Mouse (Mus musculus) adrenal gland, postnatal 4 days (tissue): ENCODE measurements around the gene Cap2. TPM values are rescaled to one million over a fixed set of nuclear protein-coding genes. Genes with fewer than 3 reads are reported as not detected.

ENCODE experiments used
- DNase-seq, 2 experiments: peaks; one replicate each; pipeline ENCODE4 v3.0.0; 2021 to 2022; ENCODE audit warnings: low spot score in 2 of 2, mixed read lengths in 2 of 2
- total RNA-seq, 2 experiments: library from RNA; stranded (reverse); gene quantifications; 2 replicates each; pipeline ENCODE4 v1.2.3; 2021

Gene Cap2
- total RNA-seq, 2 experiments from 2014 or later: 3.5 to 10.8 TPM

DNA sequence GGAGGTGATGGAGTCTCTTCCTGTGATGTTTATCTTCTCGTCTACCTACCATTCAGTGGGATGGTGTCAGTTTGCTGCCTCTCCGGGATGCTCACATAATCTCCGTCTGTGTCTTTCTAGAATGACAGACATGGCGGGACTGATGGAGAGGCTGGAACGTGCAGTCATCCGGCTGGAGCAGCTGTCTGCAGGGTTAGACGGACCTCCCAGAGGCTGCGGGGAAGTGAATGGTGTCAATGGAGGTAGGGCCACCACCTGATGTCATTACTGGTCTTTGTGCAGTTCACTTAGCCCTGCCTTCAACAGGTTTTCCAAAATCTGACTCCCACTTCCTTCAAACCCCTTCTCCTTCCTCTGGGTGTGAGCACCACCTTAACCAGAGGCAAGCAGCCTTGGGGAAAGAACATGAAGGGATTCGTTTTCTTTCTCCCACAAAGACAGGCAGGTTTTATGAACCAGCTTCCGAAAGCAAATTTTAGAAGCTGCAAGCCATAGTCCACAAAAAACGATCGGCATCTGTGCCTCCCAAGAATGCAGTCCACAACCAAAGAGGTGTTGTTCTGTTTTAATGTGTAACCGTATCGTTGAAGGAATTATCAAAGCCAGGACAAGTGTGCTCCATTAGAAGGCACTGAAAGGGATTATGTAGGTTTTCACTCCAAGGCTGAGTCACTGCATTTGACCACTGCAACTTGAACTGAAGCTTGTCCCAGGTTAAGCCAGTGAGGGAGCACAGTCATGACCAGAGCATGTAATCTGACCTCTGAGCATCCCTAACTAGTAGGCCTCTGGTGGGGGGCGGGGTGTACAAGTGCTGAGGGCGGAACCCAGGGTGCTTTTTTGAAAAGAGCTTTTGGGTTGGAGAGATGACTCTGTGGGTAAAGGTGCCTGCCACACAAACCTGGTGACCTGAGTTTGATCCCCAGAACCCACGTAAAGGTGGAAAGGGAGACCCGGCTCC lies 23.9 kb downstream of the Cap2 start:
- no peak for DNase-seq

DNA sequence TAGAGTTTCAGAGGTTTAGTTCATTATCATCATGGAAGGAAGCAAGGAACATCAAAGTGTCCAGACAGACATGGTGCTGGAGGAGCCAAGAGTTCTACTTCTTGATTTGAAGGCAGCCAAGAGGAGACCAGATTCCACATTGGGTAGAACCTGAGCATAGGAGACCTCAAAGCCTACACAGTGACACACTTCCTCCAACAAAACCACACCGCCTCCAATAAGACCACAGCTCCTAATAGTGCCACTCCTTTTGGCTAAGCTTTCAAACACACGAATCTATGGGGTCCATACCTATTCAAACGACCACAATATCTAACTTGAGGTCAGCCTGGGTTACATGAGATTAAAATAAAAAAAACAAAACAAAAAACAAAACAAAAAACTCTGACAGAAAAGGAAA lies 25.0 kb downstream of the Cap2 start:
- DNase-seq: no peak

DNA sequence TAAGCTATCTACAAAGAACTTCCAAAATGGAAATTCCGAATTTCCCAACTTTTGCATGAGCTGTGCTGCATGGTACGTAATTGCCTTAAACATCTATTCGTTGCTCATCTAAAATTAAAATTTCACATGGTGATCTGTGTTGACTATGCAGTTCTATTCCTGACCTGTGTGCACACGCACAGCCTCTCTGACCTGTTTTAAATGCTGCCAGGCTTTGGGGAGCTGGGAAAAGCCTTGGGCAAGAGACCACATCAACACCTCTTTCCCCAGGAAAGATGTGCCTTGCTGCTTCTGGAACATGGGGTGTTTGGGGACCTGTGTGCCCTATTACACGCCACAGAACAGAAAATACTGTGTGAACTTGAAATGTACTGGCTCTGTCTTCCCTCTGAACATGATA lies 25.7 kb downstream of the Cap2 start:
- DNase-seq: no peak

GRCm38 (mm10) chr13:46529037-46529436 lies 27.4 kb downstream of the Cap2 start:
- DNase-seq: no peak

DNA sequence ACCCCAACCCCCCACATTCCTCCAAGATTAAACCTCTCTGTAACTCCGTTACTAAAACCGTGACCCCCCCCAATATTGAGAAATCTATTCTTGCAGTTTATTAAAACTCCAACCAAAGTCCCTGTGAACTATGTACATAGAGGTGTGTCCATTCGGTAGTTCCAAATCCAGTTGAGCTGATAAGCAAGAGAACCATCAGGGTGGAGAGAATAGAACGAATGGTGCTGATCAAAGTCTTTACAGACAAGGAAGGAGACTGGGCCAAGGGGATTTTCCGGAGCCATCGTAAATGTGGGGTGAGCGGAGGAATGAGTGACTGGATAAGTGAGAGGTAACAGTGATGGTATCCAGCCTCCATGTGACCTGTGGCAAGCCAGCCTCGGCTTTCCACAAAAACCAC lies 28.9 kb downstream of the Cap2 start:
- no peak for DNase-seq

- DNase-seq: no peak
Measured at GRCm38 (mm10) chr13:46531676-46532075, 30.0 kb downstream of the Cap2 start.

- no peak for DNase-seq
Measured at GRCm38 (mm10) chr13:46532276-46532675, 30.6 kb downstream of the Cap2 start.

- no peak for DNase-seq
Measured at GRCm38 (mm10) chr13:46533342-46534129, 31.9 kb downstream of the Cap2 start.

GRCm38 (mm10) chr13:46534171-46534968 lies 32.7 kb downstream of the Cap2 start:
- DNase-seq: no peak

GRCm38 (mm10) chr13:46534969-46535785 lies 33.5 kb downstream of the Cap2 start:
- DNase-seq: no peak

- DNase-seq: no peak
Measured at GRCm38 (mm10) chr13:46539284-46539683, 37.6 kb downstream of the Cap2 start.

- no peak for DNase-seq
Measured at GRCm38 (mm10) chr13:46540943-46541342, 39.3 kb downstream of the Cap2 start.

- DNase-seq: no peak
Measured at GRCm38 (mm10) chr13:46542782-46543181, 41.1 kb downstream of the Cap2 start.

DNA sequence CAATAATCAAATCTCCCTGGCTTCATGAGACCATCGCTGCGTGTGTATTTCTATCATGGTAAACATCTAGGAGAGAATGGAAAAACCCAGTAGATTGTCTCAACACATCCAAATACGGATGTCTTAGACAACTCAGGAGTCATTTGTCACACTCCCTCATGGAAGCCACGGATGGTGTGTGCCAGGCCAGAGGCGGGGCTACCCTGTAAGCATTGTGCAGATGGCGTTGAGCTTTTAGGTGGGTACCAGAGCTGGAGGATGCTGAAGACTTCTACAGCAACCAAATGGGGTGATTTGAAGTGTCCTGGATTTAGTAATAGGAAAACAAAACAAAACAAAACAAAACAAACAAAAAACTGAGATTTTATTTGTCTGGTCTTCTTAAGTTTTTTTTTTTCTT lies 43.0 kb downstream of the Cap2 start:
- DNase-seq: no peak

DNA sequence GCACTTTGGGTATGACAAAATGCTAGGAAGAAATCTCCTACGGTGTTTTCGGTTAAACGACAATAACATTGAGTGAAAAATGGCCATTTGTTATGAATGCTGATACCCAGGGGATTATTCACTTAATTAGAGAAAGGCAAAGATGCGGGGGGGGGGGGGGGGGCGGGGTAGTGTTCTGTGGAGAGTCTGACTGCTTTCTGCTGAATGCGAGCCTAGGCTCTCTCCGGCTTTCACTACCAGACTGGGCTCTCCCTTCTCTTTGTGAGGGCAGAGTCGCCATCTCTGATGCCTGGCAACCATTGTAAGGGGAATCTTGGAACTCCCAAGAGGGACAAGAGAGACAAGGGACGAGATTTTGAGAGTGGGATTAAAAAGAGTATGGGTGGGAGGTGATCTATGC lies 43.4 kb downstream of the Cap2 start:
- DNase-seq: no peak

- no peak for DNase-seq
Measured at GRCm38 (mm10) chr13:46546846-46547245, 45.2 kb downstream of the Cap2 start.

GRCm38 (mm10) chr13:46547253-46547652 lies 45.6 kb downstream of the Cap2 start:
- no peak for DNase-seq

- DNase-seq: no peak
Measured at GRCm38 (mm10) chr13:46548132-46548531, 46.5 kb downstream of the Cap2 start.

GRCm38 (mm10) chr13:46548600-46549179 lies 47.0 kb downstream of the Cap2 start:
- no peak for DNase-seq

DNA sequence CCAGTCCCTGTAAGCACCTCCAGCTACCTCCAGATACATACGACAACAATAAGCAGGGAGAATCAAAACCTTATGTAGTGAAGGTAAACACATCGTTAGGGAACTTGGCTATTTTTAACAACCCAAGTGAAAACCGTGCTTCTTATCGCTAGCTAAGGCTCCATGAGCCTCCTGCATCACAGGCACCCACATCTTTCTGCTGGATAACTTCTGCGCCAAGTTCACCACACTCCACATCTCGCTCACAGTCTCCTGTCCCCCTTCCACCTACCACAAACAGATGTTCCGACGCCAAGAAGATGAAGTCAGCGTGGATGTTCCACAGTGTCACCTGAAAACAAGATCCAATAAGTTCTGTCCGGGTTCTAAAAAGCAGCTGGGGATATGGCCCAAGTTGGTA lies 49.0 kb downstream of the Cap2 start:
- DNase-seq: no peak
